Mouse (Mus musculus) gastrocnemius, postnatal 4 days (tissue): ENCODE data around the gene Ccl21a. TPM values are rescaled to one million over a fixed set of nuclear protein-coding genes. Genes with fewer than 3 reads are reported as not detected.
"Not testable (repeated sequence)": the region's sequence is repeated elsewhere in the genome, so short reads cannot be mapped to it uniquely, and the experiment has no call there.

Experiments
- DNase-seq, 2 experiments: peaks; one replicate each; pipeline ENCODE4 v3.0.0; 2021 to 2022; ENCODE audit warnings: low spot score in 2 of 2, mixed read lengths in 2 of 2
- long read RNA-seq, 2 experiments: library from polyadenylated mRNA; stranded (forward); transcript quantifications; one replicate each; pipeline ENCODE4 v2.0.0; 2021
- total RNA-seq, 2 experiments: library from RNA; stranded (reverse); gene quantifications; 2 replicates each; pipeline ENCODE4 v1.2.3; 2021

The Ccl21a gene
- total RNA-seq, result 10 to 100 TPM in 1 of 2 experiments, 1 to 10 TPM in 1; 8.6 to 15.0 TPM
- long read RNA-seq, experiment 1, transcript Ccl21a-201 (4 exons, 870 nt), result major isoform, 5 of 5 reads
- long read RNA-seq, experiment 1, partial matches to known transcripts, result 0 of 5 reads
- long read RNA-seq, experiment 1, other reads (novel, unspliced or antisense), result 0 of 5 reads
- long read RNA-seq, experiment 2, result 0 reads

DNA sequence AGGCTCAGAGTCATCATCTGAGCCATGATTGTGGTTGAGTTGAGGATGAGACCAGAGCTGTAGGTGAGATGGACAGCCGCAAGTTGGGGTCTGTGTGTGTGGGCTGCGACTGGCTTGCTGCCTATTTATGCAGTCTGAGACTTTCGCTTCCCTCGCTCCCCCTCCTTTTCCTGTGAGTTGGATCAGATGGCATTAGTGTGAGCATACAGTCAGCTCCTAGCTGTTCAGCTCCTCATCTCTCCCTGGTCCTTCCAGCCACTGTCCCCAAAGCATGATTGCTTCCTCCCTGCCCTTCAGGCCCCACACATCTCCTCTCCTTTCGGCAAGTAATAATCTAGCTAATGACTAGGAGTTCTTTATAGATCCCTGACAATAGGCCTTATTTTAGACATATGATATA, at the start of gene Ccl21a:
Gene Ccl21a, minus strand, starts transcription at position 101 of the 400 bp plus-strand sequence.
- not testable (repeated sequence) for DNase-seq

DNA sequence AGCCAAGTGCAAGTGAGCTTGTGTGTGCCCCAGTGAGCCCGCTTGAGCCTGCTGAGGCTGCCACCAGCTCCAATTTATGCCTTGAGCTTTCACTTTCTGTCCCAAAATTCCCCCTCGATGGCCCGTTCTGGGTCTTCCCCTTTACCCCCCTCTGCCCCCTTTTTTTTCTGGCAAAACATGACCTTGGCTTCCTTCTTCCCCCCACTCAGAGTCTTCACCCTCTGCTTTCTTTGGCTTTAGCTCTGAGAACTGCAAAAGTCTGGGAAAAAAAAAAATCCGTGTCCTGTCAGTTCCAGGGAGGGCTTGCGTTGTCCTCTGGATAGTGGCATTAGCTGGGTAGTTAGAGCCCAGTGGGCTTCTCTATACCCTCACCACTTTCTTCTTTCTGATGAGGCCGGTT, 17.3 kb downstream of the Ccl21a start, which contains the start of gene Ccl19:
Gene Ccl19, minus strand, starts transcription at position 101 of the 400 bp plus-strand sequence.
- DNase-seq, result not testable (repeated sequence)

DNA sequence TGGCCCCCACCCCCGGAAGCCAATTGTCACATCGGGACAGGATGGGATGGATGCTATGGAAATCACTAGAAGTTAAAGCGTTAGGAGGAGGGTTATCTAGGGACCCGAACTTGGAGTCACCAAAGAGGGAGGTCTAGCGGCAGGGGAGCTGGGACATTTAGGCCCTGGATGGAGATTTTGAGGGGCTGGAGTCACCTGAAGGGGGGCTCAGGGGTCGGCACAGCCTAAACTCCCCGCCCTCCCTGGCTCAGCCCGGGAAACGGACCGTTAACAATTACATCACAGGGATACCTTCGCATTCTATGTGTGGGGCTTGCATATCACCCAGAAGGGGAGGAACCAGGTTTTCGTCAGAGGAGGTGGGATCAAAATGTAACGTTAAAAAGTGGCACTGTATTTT, 38.5 kb downstream of the Ccl21a start, which contains the start of gene 4930578G10Rik:
Gene 4930578G10Rik, plus strand, starts transcription at position 301 of the 400 bp plus-strand sequence.
- not testable (repeated sequence) for DNase-seq

Other genes with a start within 250 kb of the Ccl21a start
- under 1 TPM in 1 of 2 experiments, not detected in 1; 0.23 TPM for gene Fam205a2, start 245.8 kb downstream of the Ccl21a start, total RNA-seq
- not detected for gene Gm10591, start 161.8 kb downstream of the Ccl21a start, total RNA-seq
- gene Gm2564, start 144.3 kb downstream of the Ccl21a start, total RNA-seq, result 1 to 10 TPM in 1 of 2 experiments, under 1 TPM in 1; 0.80 to 1.1 TPM
- not detected for gene Ccl27b, start 118.7 kb downstream of the Ccl21a start, total RNA-seq
- not detected for gene Il11ra2, start 112.1 kb downstream of the Ccl21a start, total RNA-seq
- not detected for gene 4930578G10Rik, start 38.4 kb downstream of the Ccl21a start, total RNA-seq
- under 1 TPM in 1 of 2 experiments, not detected in 1; 0.74 TPM for gene Ccl19, start 17.4 kb downstream of the Ccl21a start, total RNA-seq
- under 1 TPM in 1 of 2 experiments, not detected in 1; 0.07 TPM for gene Fam205a1, start 79.9 kb upstream of the Ccl21a start, total RNA-seq
- gene Gm12394, start 82.8 kb upstream of the Ccl21a start, total RNA-seq, result under 1 TPM in 1 of 2 experiments, not detected in 1; 0.10 TPM
- not detected for gene Fam205c, start 100.2 kb upstream of the Ccl21a start, total RNA-seq
- 1 to 10 TPM; 1.1 to 1.5 TPM for gene Phf24, start 142.7 kb upstream of the Ccl21a start, total RNA-seq
- gene Dnajb5, start 175.8 kb upstream of the Ccl21a start, total RNA-seq, result 10 to 100 TPM; 60.1 to 79.0 TPM
- not detected for gene 1700022I11Rik, start 195.6 kb upstream of the Ccl21a start, total RNA-seq
- gene Vcp, start 226.5 kb upstream of the Ccl21a start, total RNA-seq, result 100 to 1,000 TPM; 292 to 313 TPM
- 1 to 10 TPM; 5.5 to 8.7 TPM for gene Fancg, start 236.5 kb upstream of the Ccl21a start, total RNA-seq